Mouse (Mus musculus): ENCODE measurements around the gene Rpl18a.

Rpl18a gene

GRCm38 (mm10) chr8:70897021-70897680 is at the start of gene Rpl18a:
Gene Rpl18a, minus strand, starts transcription at chr8:70897412.
- DNase-seq: peak; percentile 86

DNA sequence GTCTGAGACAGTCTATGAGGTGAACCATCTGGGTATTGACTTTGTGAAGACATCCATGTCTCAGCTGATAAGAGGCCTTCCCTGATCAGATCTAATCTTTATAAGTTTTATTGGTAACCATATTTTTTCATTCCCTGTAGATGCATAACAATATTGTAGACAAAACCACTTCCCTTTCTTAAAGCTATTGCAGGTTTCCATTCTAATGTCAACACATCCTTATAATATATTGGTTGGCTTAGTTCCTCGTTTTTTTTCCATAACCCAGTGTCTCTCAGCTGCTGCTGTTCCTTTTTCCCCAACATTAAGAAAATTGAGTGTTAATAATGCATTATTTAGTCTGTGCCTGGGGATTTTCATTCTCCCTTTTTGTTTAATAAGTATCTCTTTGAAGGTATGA is 46.0 kb upstream of the Rpl18a start:
- no peak for DNase-seq

GRCm38 (mm10) chr8:70941478-70941877 is 44.3 kb upstream of the Rpl18a start:
- DNase-seq: no peak

DNA sequence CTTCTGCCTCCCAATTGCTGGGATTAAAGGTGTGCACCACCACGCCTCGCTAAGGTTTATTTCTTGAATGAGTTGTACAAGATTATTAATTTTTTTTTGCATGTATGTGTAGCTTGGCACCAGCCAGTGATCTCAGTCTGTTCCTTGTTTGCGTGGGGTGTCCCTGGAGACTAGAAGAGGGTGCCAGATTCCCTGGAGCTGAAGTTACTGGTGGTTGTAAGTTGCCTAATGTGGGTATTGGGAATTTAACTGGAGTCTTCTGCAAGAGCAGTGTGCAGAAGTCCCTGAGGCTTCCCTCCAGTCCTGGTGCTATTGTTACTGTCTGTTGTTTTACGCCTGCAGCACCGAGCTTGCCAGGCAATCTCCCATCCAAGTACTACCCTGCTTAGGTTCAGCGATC is 40.0 kb upstream of the Rpl18a start:
- no peak for DNase-seq

DNA sequence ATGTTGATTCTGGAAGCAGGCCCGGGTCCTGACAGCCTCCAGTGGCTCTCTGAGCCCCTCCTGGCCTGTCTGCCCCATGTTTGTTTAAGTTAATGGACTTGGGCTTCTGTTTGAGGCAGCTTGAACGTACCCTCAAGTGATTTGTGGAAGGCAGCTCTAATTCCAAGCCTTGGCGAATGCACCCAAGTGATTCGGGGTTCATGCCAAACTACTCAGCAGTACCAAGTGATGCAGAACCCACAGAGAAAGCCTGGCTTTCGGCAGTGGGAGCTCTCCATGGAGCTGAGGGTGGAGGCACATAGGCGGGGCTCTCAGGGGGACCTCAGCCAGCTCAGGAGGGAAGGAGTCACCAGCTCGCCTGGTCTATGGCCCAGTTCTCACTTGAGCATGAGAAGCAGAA is 37.6 kb upstream of the Rpl18a start:
- DNase-seq: no peak

- no peak for DNase-seq
Measured at GRCm38 (mm10) chr8:70933036-70933435, 35.8 kb upstream of the Rpl18a start.

- no peak for DNase-seq
Measured at GRCm38 (mm10) chr8:70931731-70932130, 34.5 kb upstream of the Rpl18a start.

GRCm38 (mm10) chr8:70928778-70929322 is 31.6 kb upstream of the Rpl18a start:
- no peak for DNase-seq

DNA sequence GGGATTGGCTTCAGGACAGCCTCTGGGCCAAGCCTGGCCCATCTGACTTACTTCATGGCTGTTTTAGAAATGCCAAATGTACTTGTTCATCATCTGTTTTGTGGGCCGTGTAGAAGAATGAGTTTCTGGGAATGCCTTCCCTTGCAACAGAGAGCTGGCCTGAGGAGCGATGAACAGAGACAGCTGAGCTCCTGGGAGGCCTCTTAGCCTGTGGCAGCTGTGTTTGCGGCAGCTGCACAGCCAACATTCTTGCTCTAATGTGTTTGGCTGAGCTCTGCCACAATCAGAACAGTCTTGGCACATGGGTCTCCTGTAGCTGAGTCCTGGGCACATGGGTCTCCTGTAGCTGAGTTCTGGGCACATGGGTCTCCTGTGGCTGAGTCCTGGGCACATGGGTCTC is 30.9 kb upstream of the Rpl18a start:
- DNase-seq: no peak

DNA sequence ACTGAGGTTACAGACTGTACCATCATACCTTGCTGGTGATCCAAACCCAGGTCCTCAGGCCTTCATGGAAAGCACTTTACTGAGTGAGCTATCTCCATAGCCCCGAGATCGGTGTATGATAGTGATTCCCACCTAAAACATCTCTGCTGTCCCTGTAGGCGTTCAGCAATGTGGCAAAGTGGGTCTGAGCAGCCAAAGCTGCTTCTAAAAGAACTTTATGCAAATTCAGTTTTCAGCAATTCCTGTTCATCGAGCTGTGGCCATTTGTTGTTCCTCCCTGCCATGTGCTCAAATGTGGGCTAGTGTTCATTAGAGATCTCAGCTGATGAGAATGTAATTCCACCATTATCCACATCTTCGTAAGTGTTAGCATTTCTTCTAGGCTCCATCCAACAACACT is 29.2 kb upstream of the Rpl18a start:
- DNase-seq: no peak

GRCm38 (mm10) chr8:70925754-70926153 is 28.5 kb upstream of the Rpl18a start:
- no peak for DNase-seq

GRCm38 (mm10) chr8:70924151-70924550 is 26.9 kb upstream of the Rpl18a start:
- DNase-seq: no peak

DNA sequence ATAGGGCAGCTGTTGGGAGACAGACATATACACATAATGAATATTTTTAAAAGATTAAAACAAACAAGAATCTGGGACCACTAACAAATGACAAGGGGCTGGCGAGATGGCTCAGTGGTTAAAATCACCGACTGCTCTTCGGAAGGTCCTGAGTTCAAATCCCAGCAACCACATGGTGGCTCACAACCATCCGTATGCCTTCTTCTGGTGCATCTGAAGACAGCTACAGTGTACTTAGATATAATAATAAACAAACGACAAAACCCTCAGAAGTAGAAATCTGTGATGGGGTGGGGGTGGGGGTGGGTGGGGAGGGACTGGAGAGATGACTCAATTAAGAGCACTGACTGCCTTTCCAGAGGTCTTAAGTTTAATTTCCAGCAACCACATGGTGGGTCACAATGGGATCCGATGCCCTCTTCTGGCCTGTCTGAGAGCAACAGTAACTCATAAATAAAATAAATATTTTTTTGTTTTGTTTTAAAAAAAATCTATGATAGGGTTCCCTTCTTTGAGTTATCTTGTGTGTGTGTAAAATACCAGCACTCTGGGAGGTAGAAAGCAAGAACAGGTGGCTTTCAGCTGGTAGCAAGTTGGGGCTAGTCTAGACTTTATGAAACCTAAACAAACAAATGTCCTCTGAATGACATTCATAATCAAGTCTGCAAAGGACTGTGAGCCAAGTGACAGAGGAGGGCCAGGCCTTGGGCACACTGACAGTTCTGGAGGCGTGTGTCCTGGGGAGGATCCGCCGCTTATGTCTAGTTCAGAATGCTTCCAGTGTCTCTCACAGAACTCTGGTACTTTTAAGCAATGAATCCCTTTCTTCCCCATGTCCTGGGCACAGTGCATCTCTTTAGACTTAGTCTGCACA is 23.1 kb upstream of the Rpl18a start:
- no peak for DNase-seq

GRCm38 (mm10) chr8:70914704-70915103 is 17.5 kb upstream of the Rpl18a start:
- no peak for DNase-seq

GRCm38 (mm10) chr8:70913523-70913922 is 16.3 kb upstream of the Rpl18a start:
- DNase-seq: no peak

- DNase-seq: no peak
Measured at GRCm38 (mm10) chr8:70912955-70913354, 15.7 kb upstream of the Rpl18a start.

GRCm38 (mm10) chr8:70911596-70911995 is 14.4 kb upstream of the Rpl18a start:
- no peak for DNase-seq

DNA sequence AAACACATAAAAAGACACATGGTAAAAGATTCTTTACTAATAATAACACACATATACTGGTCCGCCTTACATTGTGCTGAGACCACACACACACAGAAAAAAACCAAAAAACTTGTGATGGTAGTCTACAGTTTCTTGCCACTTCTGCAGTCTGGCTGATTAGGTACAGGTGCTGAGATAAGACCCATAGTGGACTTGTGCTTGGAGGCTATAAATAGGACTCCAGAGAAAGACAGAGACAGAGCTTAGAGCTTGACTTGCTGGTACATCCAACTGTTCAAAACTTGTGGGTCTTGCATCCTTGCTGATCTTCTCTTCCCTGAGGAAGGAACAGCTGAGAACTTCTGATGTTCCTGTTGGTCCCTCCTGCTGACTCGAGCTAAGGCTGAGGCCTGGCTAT is 10.3 kb upstream of the Rpl18a start:
- no peak for DNase-seq

DNA sequence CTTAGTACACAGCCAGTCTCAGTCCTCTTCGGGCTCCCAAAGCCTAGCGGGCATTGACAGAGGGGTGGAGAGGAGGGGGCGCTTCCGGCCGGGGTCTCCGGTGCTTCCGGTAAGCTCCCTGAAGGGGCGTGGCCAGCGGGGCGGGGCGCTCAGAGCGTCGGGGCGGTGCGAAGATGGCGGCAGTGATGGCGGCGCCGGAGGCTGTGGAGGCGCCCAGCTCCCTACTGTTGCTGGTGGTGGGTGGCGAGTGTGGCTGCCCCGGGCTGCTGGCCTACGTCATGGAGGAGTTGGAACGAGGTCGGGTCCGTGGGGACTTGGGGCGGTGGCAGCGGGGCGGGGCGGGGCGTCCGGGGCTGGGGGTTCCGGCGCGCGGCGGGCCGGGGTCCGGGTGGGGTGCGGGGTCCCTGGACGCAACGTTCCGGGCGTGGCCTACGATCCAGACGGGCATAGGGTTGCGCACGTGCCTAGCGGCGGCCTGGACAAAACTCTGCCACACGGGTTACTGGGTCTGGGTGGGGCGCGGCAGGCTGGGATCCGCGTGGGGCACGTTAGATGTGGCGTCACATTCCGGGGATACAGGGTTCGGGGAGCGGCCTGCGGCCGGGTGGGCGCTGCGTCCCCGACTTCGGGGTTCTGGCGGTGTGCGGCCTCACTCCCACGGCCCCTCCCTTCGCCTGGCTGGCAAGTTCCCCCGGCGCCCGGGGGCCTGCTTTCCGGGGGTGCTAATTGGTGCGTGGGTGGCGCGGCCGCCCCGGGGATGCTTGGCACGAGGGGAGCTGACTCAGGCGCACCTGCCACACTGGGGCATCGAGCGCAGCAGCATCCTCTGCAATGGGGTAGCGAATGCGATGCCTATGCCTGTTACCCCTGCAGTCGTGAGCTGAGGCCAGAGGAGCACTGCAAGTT is 8.9 kb upstream of the Rpl18a start, which contains the start of gene Map1s:
TSS of gene Map1s (plus strand) at position 102 of the 906 bp plus-strand sequence.
- DNase-seq: peak; percentile 93

DNA sequence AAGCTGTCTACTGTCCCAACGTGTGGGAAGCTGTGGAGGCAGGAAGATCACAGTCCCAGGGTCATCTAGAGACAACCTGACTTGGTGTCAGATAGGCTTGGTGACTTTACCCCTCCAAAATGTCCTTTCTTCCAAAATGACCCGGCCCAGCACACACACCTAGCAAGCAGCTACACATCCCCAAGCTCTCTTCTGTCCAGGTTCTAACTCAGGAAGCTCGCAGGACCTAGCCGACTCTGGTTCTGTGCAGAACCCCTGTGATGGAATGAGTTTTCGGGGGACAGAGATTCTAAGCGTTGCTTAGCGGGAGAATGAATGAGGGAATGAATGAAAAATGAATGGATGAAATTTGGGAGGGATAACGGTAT is 8.2 kb upstream of the Rpl18a start:
- DNase-seq: no peak

DNA sequence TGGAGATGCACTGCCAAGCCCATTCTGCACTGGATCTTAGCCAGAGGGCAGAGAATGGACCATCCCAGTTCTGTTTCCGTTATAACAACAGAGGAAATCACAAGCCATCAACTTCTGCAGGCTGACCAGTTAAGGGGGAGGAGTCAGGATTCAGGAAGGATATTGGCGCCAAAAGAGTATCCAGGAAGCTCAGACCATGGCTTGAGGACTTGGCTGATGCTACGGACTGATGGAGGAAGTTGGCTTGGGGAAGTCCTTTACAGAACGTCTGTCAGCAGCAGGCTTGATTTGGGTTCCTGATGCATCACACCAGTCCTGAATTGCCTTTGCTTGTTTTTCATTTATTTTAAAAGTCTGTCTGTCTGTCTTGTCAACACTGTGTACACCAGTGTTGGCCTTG is 7.3 kb upstream of the Rpl18a start:
- DNase-seq: no peak

DNA sequence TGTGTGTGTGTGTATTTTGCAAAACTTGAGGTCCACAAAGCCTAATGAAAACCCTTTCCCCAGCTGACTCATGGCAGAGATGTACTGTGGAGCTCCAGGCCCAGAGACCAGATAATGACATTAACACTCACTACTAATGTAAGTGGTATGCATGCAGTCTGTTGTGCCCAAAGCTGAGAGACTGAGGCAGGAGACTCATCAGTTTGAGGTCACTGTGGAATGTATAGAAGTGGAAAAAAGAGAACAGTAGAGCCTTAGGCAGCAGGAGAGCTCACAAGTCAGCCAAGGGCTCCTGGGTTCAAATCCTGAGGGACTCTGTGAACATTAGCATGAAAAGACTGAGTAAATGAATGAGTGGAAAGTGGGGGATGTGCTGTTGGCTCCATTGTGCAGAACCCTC is 6.4 kb upstream of the Rpl18a start:
- no peak for DNase-seq

DNA sequence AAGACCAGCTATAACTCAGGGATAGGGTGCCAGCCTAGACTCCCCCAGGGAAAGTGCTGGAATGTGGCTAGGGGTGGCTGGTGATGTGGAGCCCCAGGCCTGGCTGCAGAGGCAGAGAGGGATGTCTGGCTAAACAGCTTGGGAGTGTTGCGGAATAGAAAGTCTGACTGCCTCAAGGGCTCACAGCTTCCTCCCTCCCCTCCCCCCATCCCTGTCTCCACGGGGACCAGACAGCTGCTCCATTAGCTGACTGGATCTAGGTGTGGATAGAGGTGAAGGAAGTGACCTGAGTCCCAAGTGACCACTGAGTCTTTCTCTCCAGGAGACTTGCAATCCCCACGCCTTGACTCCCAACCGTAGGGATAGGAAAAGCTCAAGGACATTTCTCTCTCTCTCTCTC is 5.9 kb upstream of the Rpl18a start:
- DNase-seq: no peak

Measured in right cerebral cortex, postnatal 4 days (tissue).